Mouse (Mus musculus): ENCODE results near the gene Syt1.
A peak's percentile ranks its signal among the peaks of the same experiment; 100 is the strongest.

GRCm38 (mm10) chr10:108537641-108538040, 473.1 kb downstream of the Syt1 start:
- TF ChIP-seq CTCF (IDR thresholded peaks at IDR 0.05) (peak; percentile 76), EP300 (IDR thresholded peaks at IDR 0.05) (no peak)
